In the genomic region with DNA sequence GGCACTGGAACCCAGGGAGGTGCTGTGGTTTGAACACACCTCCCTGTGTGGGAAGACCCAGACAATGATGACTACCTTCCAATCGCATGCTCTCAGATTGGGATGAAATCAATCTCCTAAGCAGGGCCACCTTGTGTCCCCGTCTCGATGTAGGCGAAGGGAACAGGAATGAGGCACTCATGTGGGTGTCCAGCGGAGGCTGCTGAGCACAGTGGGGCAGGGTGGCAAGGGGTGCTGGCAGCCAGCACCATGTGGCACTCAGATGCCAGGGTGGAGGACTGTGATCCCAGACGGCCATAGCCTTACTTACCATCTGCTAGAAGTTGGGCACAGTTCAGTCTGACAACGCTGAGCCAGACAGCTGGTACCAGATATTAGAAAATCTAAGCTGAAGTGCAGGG, we compare ENCODE assay signal across 21 mouse cellular contexts.
DNase-seq lines count a peak whose midpoint lies in the region; ATAC-seq lines count a peak whose summit lies in the region.
"Had no signal": no experiment of that assay in that cellular context is flagged by ENCODE, and none has a peak within 500 bp of the region (broad histone marks: within the 10 kb centered on the region; RNA-seq: fewer than 3 reads in every experiment).

No protein-coding gene starts in this region.

- no peaks in the 10 kb centered on the region for H3K4me1 ChIP-seq in megakaryocyte, embryonic 14.5 days
- H3K4me1 ChIP-seq: hindbrain, embryonic 15.5 days; liver, embryonic 15.5 days; neural tube, embryonic 15.5 days had no signal

- peak overlapping the region; percentile 51 for H3K4me3 ChIP-seq in megakaryocyte, embryonic 14.5 days (replicated peaks)
- H3K4me3 ChIP-seq: hindbrain, embryonic 15.5 days; liver, embryonic 15.5 days; neural tube, embryonic 15.5 days had no signal

- no peak for ATAC-seq in megakaryocyte, adult 5-6 weeks (ENCODE audit: poor library complexity, severe bottlenecking)

- peak; percentile 25 to 43 for DNase-seq in cerebellum, postnatal 14 days
- DNase-seq in cerebellum, adult 9-11 months, result no peak
- peak; percentile 63 for DNase-seq in layer of hippocampus, adult 11-12 months (ENCODE audit: low spot score)
- peak; percentile 15 to 42 for DNase-seq in layer of hippocampus, postnatal 25 days (ENCODE audit: extremely low spot score in 1 of 2, low spot score in 1 of 2)
- DNase-seq in adrenal gland, postnatal 14 days, result no peak
- DNase-seq in ovary, postnatal 36 days (ENCODE audit: low spot score), result no peak
- DNase-seq: adrenal gland, postnatal 10 days; cerebellum, postnatal 25 days; gastrocnemius, postnatal 36 days; heart, postnatal 14 days; kidney, adult 2 months; kidney, postnatal 14 days; lung, postnatal 14 days; retina, postnatal 1 day; spleen, adult 18-20 months; thymus, adult 18-20 months had no signal

- no peaks in the 10 kb centered on the region for H3K27me3 ChIP-seq in megakaryocyte, embryonic 14.5 days (replicated peaks)
- H3K27me3 ChIP-seq: hindbrain, embryonic 15.5 days; liver, embryonic 15.5 days; neural tube, embryonic 15.5 days had no signal

- peaks cover 4% of the 10 kb centered on the region; the same call in 1 of the 2 replicates for H3K9me3 ChIP-seq in megakaryocyte, embryonic 14.5 days
- H3K9me3 ChIP-seq: hindbrain, embryonic 15.5 days; liver, embryonic 15.5 days; neural tube, embryonic 15.5 days had no signal

- H3K36me3 ChIP-seq in megakaryocyte, embryonic 14.5 days (replicated peaks; ENCODE audit: low read length), result no peaks in the 10 kb centered on the region
- H3K36me3 ChIP-seq: hindbrain, embryonic 15.5 days; liver, embryonic 15.5 days; neural tube, embryonic 15.5 days had no signal

Comparison
In these comparisons a context has a peak if more than half of its experiments do, and no peak if none do; other contexts are left out.
1. DNase-seq: peak in cerebellum, postnatal 14 days (2 of 2), layer of hippocampus, adult 11-12 months (single experiment) and layer of hippocampus, postnatal 25 days (2 of 2); none in cerebellum, adult 9-11 months (single experiment), adrenal gland, postnatal 14 days (single experiment) and ovary, postnatal 36 days (single experiment).